Mouse (Mus musculus) testis, adult 2 months (tissue): ENCODE results near the gene Map7d3.
A peak's percentile ranks its signal among the peaks of the same experiment; 100 is the strongest.

Experiments
- CTCF ChIP-seq: fragments of 200-500 bp; IDR thresholded peaks from 2 replicates; pipeline ENCODE4 v1.5.1; 2012; ENCODE audit warnings: low read depth, mild to moderate bottlenecking, inconsistent platforms, low read length, moderate library complexity; ENCODE audit not compliant: control insufficient read depth, insufficient read depth, insufficient replicate concordance
- POLR2A ChIP-seq: fragments of 200-500 bp; IDR thresholded peaks from 2 replicates; pipeline ENCODE4 v1.6.1; 2012; ENCODE audit warnings: low read depth, mild to moderate bottlenecking, inconsistent platforms, low read length, moderate library complexity; ENCODE audit not compliant: control insufficient read depth

DNA sequence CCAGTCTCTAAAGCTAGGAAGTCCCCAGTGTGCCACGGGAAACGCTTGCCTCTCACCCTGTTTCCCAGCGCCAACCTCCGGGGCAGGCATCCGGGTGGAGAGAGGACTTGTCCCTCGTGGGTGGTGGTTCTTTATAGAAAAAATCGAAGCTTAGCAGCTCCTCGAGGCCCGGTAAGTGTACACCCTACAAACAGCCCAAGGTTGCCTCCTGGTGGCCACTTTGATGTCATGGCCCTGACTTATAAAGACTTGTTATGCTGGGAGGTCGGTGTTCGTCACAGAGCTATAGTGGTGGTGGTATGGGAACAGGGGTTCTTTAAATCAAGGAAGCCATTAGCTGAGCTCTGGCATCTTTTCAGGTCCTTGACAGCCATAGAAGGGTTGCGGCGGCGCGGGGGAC, 30.9 kb downstream of the Map7d3 start:
- TF ChIP-seq CTCF = peak; percentile 18; the same call in 1 of the 2 replicates
- TF ChIP-seq POLR2A = no peak
